Mouse (Mus musculus) liver, embryonic 12.5 days (tissue): Measurements from ENCODE around the gene Cry2. TPM values are rescaled to one million over a fixed set of nuclear protein-coding genes. Genes with fewer than 3 reads are reported as not detected.
A peak's percentile ranks its signal among the peaks of the same experiment; 100 is the strongest.

Source experiments
- ATAC-seq: fragments of 200-750 bp; cut with Nextera tagmentation; 2 replicates; pipeline ENCODE4 v1.8.0; 2017; ENCODE audit warnings: moderate number of reproducible peaks, mild to moderate bottlenecking, moderate library complexity
- H3K27ac ChIP-seq: fragments of 300-500 bp; sonication (generic); 2 replicates; pipeline ENCODE4 v1.5.1; 2016; ENCODE audit warnings: mild to moderate bottlenecking
- H3K27me3 ChIP-seq: fragments of 300-500 bp; sonication (generic); replicated peaks from 2 replicates; pipeline ENCODE4 v1.6.1; 2016; ENCODE audit warnings: mild to moderate bottlenecking, moderate library complexity
- H3K36me3 ChIP-seq: fragments of 300-500 bp; sonication (generic); 2 replicates; pipeline ENCODE4 v1.6.1; 2016; ENCODE audit warnings: mild to moderate bottlenecking, moderate library complexity
- H3K4me1 ChIP-seq: fragments of 300-500 bp; sonication (generic); 2 replicates; pipeline ENCODE4 v1.6.1; 2016
- H3K4me2 ChIP-seq: fragments of 300-500 bp; sonication (generic); 2 replicates; pipeline ENCODE4 v1.6.1; 2016; ENCODE audit warnings: mild to moderate bottlenecking, moderate library complexity
- H3K4me3 ChIP-seq: fragments of 300-500 bp; sonication (generic); 2 replicates; pipeline ENCODE4 v1.5.1; 2016; ENCODE audit warnings: mild to moderate bottlenecking, moderate library complexity
- H3K9ac ChIP-seq: fragments of 300-500 bp; sonication (generic); 2 replicates; pipeline ENCODE4 v1.6.1; 2016; ENCODE audit warnings: mild to moderate bottlenecking, moderate library complexity
- H3K9me3 ChIP-seq: fragments of 300-500 bp; sonication (generic); replicated peaks from 2 replicates; pipeline ENCODE4 v1.6.1; 2016; ENCODE audit warnings: mild to moderate bottlenecking, moderate library complexity
- WGBS: fragments of 180-500 bp; shearing (Covaris S2); methylation state at CpG from one replicate; pipeline ENCODE4 v1.1.7; 2016; ENCODE audit not compliant: insufficient replicate concordance; 5-methylcytosine and 5-hydroxymethylcytosine counted together
- polyA plus RNA-seq: library from polyadenylated mRNA; unstranded; fragments of >200 nt; fragmentation: Nextera tagmentation; extraction: Ambion mirVana; gene quantifications from 2 replicates; pipeline ENCODE4 v1.2.1, GENCODE M21; 2016

Gene Cry2
- polyA plus RNA-seq, 1 experiment from 2014 or later, result 14.1 TPM

DNA sequence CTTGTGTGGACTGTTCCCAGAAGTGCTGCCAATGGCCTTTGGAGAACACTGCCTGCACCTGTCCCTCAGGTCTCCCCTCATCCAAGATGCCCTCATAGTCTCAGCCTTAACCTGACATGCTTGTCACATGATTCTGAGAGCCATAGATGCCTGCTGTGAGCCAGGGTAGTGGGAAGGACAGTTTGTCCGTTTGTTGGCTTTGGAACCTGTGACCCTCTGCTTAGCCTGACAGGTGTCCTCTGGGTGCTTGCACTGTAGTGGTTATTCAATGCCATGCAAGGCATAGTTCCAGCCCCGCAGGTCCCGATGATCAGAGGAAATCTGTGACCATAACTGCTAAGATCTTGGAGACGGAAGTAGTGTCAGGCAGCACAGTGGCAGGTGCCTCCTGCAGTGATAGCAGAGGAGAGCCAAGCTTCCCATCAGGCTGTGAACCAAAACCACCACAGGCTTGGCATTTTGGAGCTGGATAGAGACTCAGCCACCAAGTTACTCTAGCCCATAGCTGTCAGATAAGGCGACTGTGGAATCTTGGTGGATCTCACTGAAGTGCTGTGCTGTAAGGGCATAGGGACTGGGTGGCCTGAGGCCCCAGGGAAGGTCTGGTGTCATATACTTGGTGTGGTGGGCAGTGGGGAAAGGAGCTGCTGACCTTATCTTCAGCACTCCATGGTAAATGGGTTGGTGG lies 51.8 kb downstream of the Cry2 start, which contains the start of gene 1700029I15Rik:
Gene 1700029I15Rik, plus strand, starts transcription at position 638 of the 688 bp plus-strand sequence.
- ATAC-seq, result no peak
- Histone ChIP-seq H3K4me2 (no peak within 1 kb of the TSS), H3K9me3 (no peaks in the 10 kb centered on the region), H3K4me3 (no peak within 1 kb of the TSS), H3K9ac (no peak within 1 kb of the TSS), H3K27me3 (peaks cover 18% of the 10 kb centered on the region), H3K36me3 (peaks cover 64% of the 10 kb centered on the region), H3K27ac (no peak within 1 kb of the TSS), H3K4me1 (peaks cover 10% of the 10 kb centered on the region; the same call in 1 of the 2 replicates)
- WGBS, result 79% methylated on average over 5 of the region's 5 CpGs

- Histone ChIP-seq H3K4me1 (peaks cover 17% of the 10 kb centered on the region), H3K9me3 (no peaks in the 10 kb centered on the region), H3K4me3 (no peak overlapping the region), H3K27ac (no peak overlapping the region), H3K4me2 (no peak overlapping the region), H3K27me3 (peaks cover 9% of the 10 kb centered on the region; the same call in 1 of the 2 replicates), H3K9ac (no peak overlapping the region), H3K36me3 (peaks cover 65% of the 10 kb centered on the region)
- WGBS, result 81% methylated on average over 5 of the region's 5 CpGs
- no peak for ATAC-seq
Measured at GRCm38 (mm10) chr2:92381161-92381560, 52.7 kb downstream of the Cry2 start.

GRCm38 (mm10) chr2:92380495-92381050 lies 53.3 kb downstream of the Cry2 start:
- Histone ChIP-seq H3K36me3 (peaks cover 65% of the 10 kb centered on the region), H3K4me2 (no peak overlapping the region), H3K27me3 (0 out of 2 replicates have a peak, but pooled peaks cover 4% of the 10 kb centered on the region), H3K9ac (no peak overlapping the region), H3K27ac (no peak overlapping the region), H3K4me3 (no peak overlapping the region), H3K9me3 (no peaks in the 10 kb centered on the region), H3K4me1 (peaks cover 23% of the 10 kb centered on the region)
- WGBS, result 72% methylated on average over 6 of the region's 6 CpGs
- no peak for ATAC-seq

DNA sequence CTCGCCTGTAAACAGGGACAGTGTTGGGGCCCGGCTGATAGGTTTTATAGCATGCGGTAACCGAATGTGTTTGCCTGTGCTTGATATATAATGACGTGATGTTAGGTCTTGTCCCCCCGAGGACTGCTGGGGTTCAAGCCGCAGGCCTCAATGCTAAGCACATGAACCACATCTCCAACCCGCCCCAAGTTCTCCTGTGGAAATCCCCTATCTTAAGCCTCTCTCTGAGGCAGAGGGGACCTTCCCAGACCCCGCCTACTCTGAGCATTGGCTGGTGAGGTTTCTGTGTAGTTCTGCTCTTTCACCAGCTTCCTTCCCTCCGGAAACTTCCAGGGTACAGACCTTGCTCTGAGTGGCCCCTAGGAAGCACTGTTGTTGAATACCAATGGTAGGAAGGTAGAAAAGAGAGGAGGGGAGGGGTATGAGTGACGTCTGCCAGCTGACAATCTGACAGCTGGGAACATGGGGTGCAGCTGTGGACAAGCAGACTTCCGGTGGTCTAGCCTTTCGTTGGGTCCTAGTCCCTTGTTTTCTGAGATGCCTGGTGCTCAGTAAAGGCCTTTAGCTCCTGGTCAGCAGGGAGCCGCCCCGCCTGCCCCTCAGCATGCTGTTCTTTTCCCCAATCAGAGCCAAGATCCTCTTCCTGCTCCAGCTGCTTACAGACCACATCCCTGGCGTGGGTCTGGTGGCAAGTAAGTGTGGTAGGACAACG lies 53.9 kb downstream of the Cry2 start:
- Histone ChIP-seq H3K9me3 (no peaks in the 10 kb centered on the region), H3K4me1 (peaks cover 23% of the 10 kb centered on the region), H3K36me3 (peaks cover 65% of the 10 kb centered on the region), H3K9ac (no peak overlapping the region), H3K27me3 (no peaks in the 10 kb centered on the region), H3K4me2 (no peak overlapping the region), H3K27ac (no peak overlapping the region), H3K4me3 (no peak overlapping the region)
- 78% methylated on average over 17 of the region's 17 CpGs for WGBS
- ATAC-seq, result no peak

- Histone ChIP-seq H3K9me3 (no peaks in the 10 kb centered on the region), H3K4me2 (no peak overlapping the region), H3K27me3 (peaks cover 16% of the 10 kb centered on the region), H3K36me3 (peaks cover 55% of the 10 kb centered on the region), H3K4me1 (peaks cover 24% of the 10 kb centered on the region), H3K27ac (no peak overlapping the region), H3K9ac (no peak overlapping the region), H3K4me3 (no peak overlapping the region)
- no peak for ATAC-seq
- WGBS, result 92% methylated on average over 7 of the region's 7 CpGs
Measured at GRCm38 (mm10) chr2:92377320-92377719, 56.5 kb downstream of the Cry2 start.

GRCm38 (mm10) chr2:92376300-92376699 lies 57.5 kb downstream of the Cry2 start:
- no peak for ATAC-seq

GRCm38 (mm10) chr2:92375788-92376187 lies 58.1 kb downstream of the Cry2 start:
- H3K4me1 ChIP-seq, result peaks cover 31% of the 10 kb centered on the region
- 6% methylated on average over 10 of the region's 10 CpGs for WGBS
- H3K27ac ChIP-seq, result peak overlapping the region; percentile 87
- H3K36me3 ChIP-seq, result peaks cover 39% of the 10 kb centered on the region
- H3K4me2 ChIP-seq, result peak overlapping the region; percentile 97
- H3K9ac ChIP-seq, result peak overlapping the region; percentile 88
- no peaks in the 10 kb centered on the region for H3K9me3 ChIP-seq
- no peak for ATAC-seq
- H3K27me3 ChIP-seq, result peaks cover 31% of the 10 kb centered on the region
- peak overlapping the region; percentile 90 for H3K4me3 ChIP-seq

More at GRCm38 (mm10) chr2:92376300-92376699, 57.5 kb downstream of the Cry2 start:
- Histone ChIP-seq H3K4me1 (peaks cover 26% of the 10 kb centered on the region), H3K27ac (peak overlapping the region; percentile 87; the same call in 1 of the 2 replicates), H3K27me3 (peaks cover 26% of the 10 kb centered on the region), H3K4me3 (peak overlapping the region; percentile 90), H3K36me3 (peaks cover 44% of the 10 kb centered on the region), H3K4me2 (peak overlapping the region; percentile 97), H3K9me3 (no peaks in the 10 kb centered on the region), H3K9ac (peak overlapping the region; percentile 88)
- 72% methylated on average over 6 of the region's 6 CpGs for WGBS

- Histone ChIP-seq H3K4me3 (peak overlapping the region; percentile 90), H3K9ac (peak overlapping the region; percentile 88), H3K4me2 (peak overlapping the region; percentile 97), H3K27ac (peak overlapping the region; percentile 87), H3K27me3 (peaks cover 37% of the 10 kb centered on the region), H3K4me1 (peaks cover 36% of the 10 kb centered on the region), H3K36me3 (peaks cover 33% of the 10 kb centered on the region), H3K9me3 (no peaks in the 10 kb centered on the region)
- peak; percentile 95 for ATAC-seq
- WGBS, result under 1% methylated on average over 29 of the region's 29 CpGs
Measured at GRCm38 (mm10) chr2:92375099-92375623, 58.7 kb downstream of the Cry2 start.

DNA sequence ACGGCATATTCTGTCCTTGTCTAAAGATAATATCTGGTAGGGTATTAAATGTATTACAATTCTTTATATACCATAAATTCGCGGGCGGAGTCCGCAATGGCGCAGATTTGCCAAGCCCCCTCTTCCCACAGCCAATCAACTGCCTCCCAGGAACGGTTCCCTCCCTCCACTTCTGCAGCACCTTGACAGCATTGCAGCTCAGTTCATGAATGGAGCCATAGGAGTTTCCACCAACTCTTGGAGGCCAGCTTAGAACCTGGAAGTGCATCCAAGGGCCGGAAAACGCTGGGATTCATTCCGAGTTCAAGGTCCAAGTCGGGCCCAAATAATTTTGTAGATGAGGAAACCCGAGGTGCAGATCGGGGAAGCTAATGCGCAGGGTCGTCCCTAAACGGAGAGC lies 59.3 kb downstream of the Cry2 start, which contains the start of the genes Pex16 and Large2:
Gene Pex16, plus strand, starts transcription at position 163 of the 400 bp plus-strand sequence.
Gene Large2, minus strand, starts transcription at position 356 of the 400 bp plus-strand sequence.
- Histone ChIP-seq H3K4me1 (peaks cover 36% of the 10 kb centered on the region), H3K27ac (peak within 1 kb of the TSS; percentile 87), H3K27me3 (peaks cover 44% of the 10 kb centered on the region), H3K4me2 (peak within 1 kb of the TSS; percentile 97), H3K9me3 (no peaks in the 10 kb centered on the region), H3K9ac (peak within 1 kb of the TSS; percentile 88), H3K4me3 (peak within 1 kb of the TSS; percentile 90), H3K36me3 (peaks cover 26% of the 10 kb centered on the region)
- ATAC-seq, result no peak
- WGBS, result 1% methylated on average over 16 of the region's 16 CpGs

GRCm38 (mm10) chr2:92373437-92373813 lies 60.4 kb downstream of the Cry2 start:
- Histone ChIP-seq H3K4me3 (no peak overlapping the region), H3K9ac (no peak overlapping the region), H3K27me3 (peaks cover 55% of the 10 kb centered on the region), H3K27ac (no peak overlapping the region), H3K4me1 (peaks cover 36% of the 10 kb centered on the region), H3K36me3 (peaks cover 16% of the 10 kb centered on the region), H3K9me3 (no peaks in the 10 kb centered on the region), H3K4me2 (no peak overlapping the region)
- ATAC-seq, result no peak
- 72% methylated on average over 11 of the region's 11 CpGs for WGBS

DNA sequence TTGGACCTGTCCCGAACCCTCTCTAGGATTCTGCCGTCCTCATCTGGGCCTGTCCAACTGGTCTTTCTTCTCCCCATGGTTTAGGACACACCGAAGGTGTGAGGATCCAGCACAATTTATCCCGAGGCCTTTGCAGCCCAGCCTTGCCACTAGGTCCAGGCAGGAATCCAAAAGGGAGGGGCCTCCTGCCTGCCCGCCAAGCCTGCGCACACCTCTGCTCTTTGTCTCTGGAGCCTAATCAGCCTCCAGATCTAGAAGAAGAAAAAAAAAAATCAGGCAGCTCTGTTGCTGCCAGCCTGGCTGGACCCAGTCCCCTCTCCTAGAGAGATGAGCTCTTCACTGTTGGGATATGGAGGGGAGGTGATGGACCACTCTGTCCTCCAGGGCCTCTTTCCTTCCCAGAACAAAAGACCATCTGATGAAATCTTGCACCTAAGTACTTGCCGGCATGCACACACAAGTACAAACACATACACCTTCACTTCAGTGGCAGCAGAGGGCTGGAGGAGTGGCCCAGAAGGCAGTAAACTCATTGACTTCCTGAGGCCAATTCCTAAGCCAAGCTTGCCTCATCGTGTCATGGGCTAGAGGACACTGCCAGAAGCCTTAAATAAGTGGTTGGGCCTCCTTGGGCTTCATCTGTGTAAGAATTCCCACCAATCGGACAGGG lies 60.9 kb downstream of the Cry2 start:
- WGBS, result 64% methylated on average over 9 of the region's 9 CpGs
- no peak for ATAC-seq
- H3K9ac ChIP-seq, result no peak overlapping the region
- peaks cover 10% of the 10 kb centered on the region for H3K36me3 ChIP-seq
- H3K4me1 ChIP-seq, result peaks cover 36% of the 10 kb centered on the region
- H3K9me3 ChIP-seq, result no peaks in the 10 kb centered on the region
- H3K27me3 ChIP-seq, result peaks cover 60% of the 10 kb centered on the region
- no peak overlapping the region for H3K27ac ChIP-seq
- no peak overlapping the region for H3K4me3 ChIP-seq
- H3K4me2 ChIP-seq, result no peak overlapping the region
